23 mouse cellular contexts compared by ENCODE assay signal in genomic region chr11:110284849-110285248, GRCm38 (mm10). TPM values are rescaled to one million over a fixed set of nuclear protein-coding genes. Genes with fewer than 3 reads are reported as not detected.
DNase-seq lines count a peak whose midpoint lies in the region; ATAC-seq and TF ChIP-seq lines count a peak whose summit lies in the region.
"Had no signal": no experiment of that assay in that cellular context is flagged by ENCODE, and none has a peak within 500 bp of the region (broad histone marks: within the 10 kb centered on the region; RNA-seq: fewer than 3 reads in every experiment).

No protein-coding gene starts in this region.

- H3K4me3 ChIP-seq in liver, embryonic 14.5 days (ENCODE audit: insufficient read depth in 1 of 2, low read depth in 2 of 2, low read length in 2 of 2), result peak overlapping the region in 1 of 2 experiments; percentile 6; a peak in 1 of 4 replicates
- H3K4me3 ChIP-seq: forebrain, embryonic 10.5 days; heart, adult 2 months; limb, embryonic 10.5 days; midbrain, embryonic 15.5 days; myocyte; neural tube, embryonic 13.5 days had no signal

- H3K27me3 ChIP-seq in liver, embryonic 14.5 days (ENCODE audit: control insufficient read depth, insufficient read depth, low read length), result no peaks in the 10 kb centered on the region
- H3K27me3 ChIP-seq: midbrain, embryonic 15.5 days; neural tube, embryonic 13.5 days had no signal

- no peak for TF ChIP-seq EP300 in liver, embryonic 14.5 days (IDR thresholded peaks at IDR 0.05; ENCODE audit: low read depth)

- WGBS in liver, embryonic 14.5 days (ENCODE audit: insufficient replicate concordance), result 28% methylated on average over 10 of the region's 10 CpGs

- H3K9ac ChIP-seq in liver, embryonic 14.5 days (replicated peaks), result peak overlapping the region; percentile 8; the same call in 1 of the 2 replicates
- H3K9ac ChIP-seq: forebrain, postnatal 0 days; hindbrain, embryonic 14.5 days; midbrain, embryonic 15.5 days; neural tube, embryonic 13.5 days had no signal

- peak; percentile 24 to 41 for DNase-seq in cerebellum, postnatal 25 days
- DNase-seq in cerebellum, adult 11 months, result no peak
- DNase-seq in liver, embryonic 14.5 days (ENCODE audit: low read depth in 3 of 3, low spot score in 3 of 3), result no peak
- DNase-seq in heart, postnatal 14 days, result no peak
- DNase-seq in right cerebral cortex, postnatal 4 days, result no peak
- no peak for DNase-seq in lung, postnatal 10 days
- DNase-seq: adrenal gland, postnatal 25 days; forebrain, postnatal 0 days; gastrocnemius, postnatal 36 days; heart, adult 2 months; heart, postnatal 36 days; kidney, adult 2 months; retina, postnatal 1 day; right cerebral cortex, postnatal 25 days had no signal

- no peak overlapping the region for H3K27ac ChIP-seq in liver, embryonic 14.5 days
- H3K27ac ChIP-seq: forebrain, embryonic 10.5 days; heart, adult 2 months; hindbrain, embryonic 14.5 days; kidney, postnatal 0 days; limb, embryonic 10.5 days; midbrain, embryonic 15.5 days; neural tube, embryonic 13.5 days had no signal

- peaks cover 3 to 9% of the 10 kb centered on the region in 2 experiments; a peak in 2 of 4 replicates for H3K4me1 ChIP-seq in liver, embryonic 14.5 days (replicated peaks; ENCODE audit: control insufficient read depth in 2 of 2, insufficient read depth in 2 of 2, low read length in 1 of 2)
- H3K4me1 ChIP-seq: forebrain, embryonic 10.5 days; midbrain, embryonic 15.5 days; neural tube, embryonic 13.5 days had no signal

- TF ChIP-seq CTCF in liver, embryonic 14.5 days (IDR thresholded peaks at IDR 0.05; ENCODE audit: low read depth), result no peak

- no peaks in the 10 kb centered on the region for H3K9me3 ChIP-seq in liver, embryonic 14.5 days (ENCODE audit: control insufficient read depth, low read length)
- H3K9me3 ChIP-seq: forebrain, embryonic 10.5 days; limb, embryonic 10.5 days; midbrain, embryonic 15.5 days; neural tube, embryonic 13.5 days had no signal

- intact Hi-C loops in heart, postnatal 14 days (cut with DNase I), result no loop called here

- no peaks in the 10 kb centered on the region for H3K36me3 ChIP-seq in liver, embryonic 14.5 days (replicated peaks; ENCODE audit: control insufficient read depth, insufficient read depth, low read depth)
- H3K36me3 ChIP-seq: forebrain, embryonic 10.5 days; limb, embryonic 10.5 days had no signal

- H3K4me2 ChIP-seq in liver, embryonic 14.5 days (ENCODE audit: low read depth), result peak overlapping the region; percentile 48
- H3K4me2 ChIP-seq: hindbrain, embryonic 14.5 days; midbrain, embryonic 15.5 days; neural tube, embryonic 13.5 days had no signal

- ATAC-seq in erythroid progenitor cell, adult 5-6 weeks (replicated peaks; ENCODE audit: low FRiP score, poor library complexity, severe bottlenecking), result peak; percentile 77
- peak; percentile 73 for ATAC-seq in liver, embryonic 14.5 days (ENCODE audit: insufficient read depth)
- ATAC-seq: forebrain, postnatal 0 days; lung, postnatal 0 days; midbrain, embryonic 15.5 days had no signal

RNA-seq across cellular contexts. Expression of gene Abca6, which starts 33.3 kb away (rescaled TPM):
- 2.2 TPM in 1 of 2 replicates, not detected in the other for total RNA-seq in erythroid progenitor cell, adult 5-6 weeks (2015; ENCODE audit: low replicate concordance)
- 0.38 TPM in 1 of 2 replicates, not detected in the other for total RNA-seq in erythroid progenitor cell, adult 5-6 weeks (2017; ENCODE audit: low replicate concordance)
- 1.9 and 2.5 TPM in 2 replicates for polyA plus RNA-seq in liver, embryonic 14.5 days (2012; rRNA removed)
- 4.2 TPM in 2 replicates for polyA plus RNA-seq in liver, embryonic 14.5 days (2014; fragmentation: Nextera tagmentation; extraction: Ambion mirVana)
- 10 to 100 TPM in 1 of 2 experiments, 1 to 10 TPM in 1; 8.6 to 10.9 TPM for total RNA-seq in heart, postnatal 14 days (2021)
- polyA plus RNA-seq: myocyte had no signal

RNA-seq across cellular contexts. Expression of gene Abca5, which starts 52.7 kb away (rescaled TPM):
- not detected in 2 replicates for total RNA-seq in erythroid progenitor cell, adult 5-6 weeks (2015; ENCODE audit: low replicate concordance)
- 0.13 TPM in 1 of 2 replicates, not detected in the other for total RNA-seq in erythroid progenitor cell, adult 5-6 weeks (2017; ENCODE audit: low replicate concordance)
- polyA plus RNA-seq in liver, embryonic 14.5 days (2012; rRNA removed), result 0.19 and 0.23 TPM in 2 replicates
- 0.58 and 1.4 TPM in 2 replicates for polyA plus RNA-seq in liver, embryonic 14.5 days (2014; fragmentation: Nextera tagmentation; extraction: Ambion mirVana)
- 1 to 10 TPM; 7.3 to 7.9 TPM for total RNA-seq in heart, postnatal 14 days (2021)

Comparison
In these comparisons a context has a peak if more than half of its experiments do, and no peak if none do; other contexts are left out.
1. DNase-seq: peak in cerebellum, postnatal 25 days (2 of 2); none in cerebellum, adult 11 months (single experiment), liver, embryonic 14.5 days (0 of 3), heart, postnatal 14 days (0 of 2), right cerebral cortex, postnatal 4 days (single experiment) and lung, postnatal 10 days (single experiment).
2. RNA of gene Abca5, which starts 52.7 kb away (total RNA-seq): 7.3 to 7.9 TPM in heart, postnatal 14 days; 0.13 TPM in erythroid progenitor cell, adult 5-6 weeks; every median in the first group is over 4 times any median in the second.